Mouse (Mus musculus) frontal cortex, adult 2 months (tissue): ENCODE measurements at regions not wholly inside any gene's neighbourhood (a gene's known extent, or its start where the extent isn't known, plus 50 kb on each side); places are given as distances from the start of the nearest gene placed in this dataset.

Source experiments
- DNase-seq, 2 experiments: peaks; one replicate each; pipeline ENCODE4 v3.0.0; 2022; ENCODE audit warnings: low spot score in 1 of 2; ENCODE audit errors: extremely low spot score in 1 of 2

GRCm38 (mm10) chr9:27692751-27693150 is 97.8 kb upstream of the Opcml start:
- peak in 1 of 2 experiments; percentile 17 for DNase-seq

- DNase-seq, result peak in 1 of 2 experiments; percentile 17
Observed at GRCm38 (mm10) chr9:27694805-27695593, 95.6 kb upstream of the Opcml start.

DNA sequence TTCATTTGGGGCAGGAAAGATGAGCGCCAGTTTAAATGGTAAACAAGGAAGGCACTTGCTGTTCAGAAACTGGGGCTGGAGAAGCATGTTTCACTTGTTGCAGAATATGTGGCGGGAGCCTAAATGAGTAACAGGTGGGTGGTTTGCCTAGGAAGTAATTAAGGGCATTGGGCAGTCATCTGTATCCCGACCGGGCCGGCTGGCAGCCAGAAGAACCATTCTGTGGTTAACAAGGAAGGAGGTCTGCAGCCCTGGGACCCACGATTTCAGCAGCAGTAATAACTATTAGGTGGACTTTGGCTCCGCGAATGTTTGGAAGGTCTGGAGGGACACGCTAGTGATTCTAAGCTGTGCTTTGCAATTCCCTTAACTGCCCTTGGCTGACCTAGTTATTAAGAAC is 89.0 kb upstream of the Opcml start:
- no peak for DNase-seq

DNA sequence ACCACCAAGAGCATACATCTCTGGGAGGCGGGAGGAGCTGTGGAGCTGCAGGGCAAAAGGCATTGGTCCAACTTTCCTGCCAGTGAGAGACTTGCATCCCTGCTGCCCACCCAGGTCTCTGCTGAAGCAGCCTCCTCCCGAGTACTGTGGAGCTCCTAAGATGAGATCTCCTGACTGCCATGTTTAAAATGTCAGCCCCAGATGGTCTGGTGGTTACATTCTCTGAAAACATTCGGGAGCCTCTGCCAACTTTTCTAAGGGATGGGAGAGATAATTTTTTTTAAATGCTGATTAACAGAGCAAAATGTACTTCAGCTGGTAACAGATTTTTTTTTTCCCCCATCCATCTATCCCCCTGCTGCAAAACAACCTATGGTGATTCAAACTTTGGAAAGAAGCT is 88.4 kb upstream of the Opcml start:
- DNase-seq, result peak in 1 of 2 experiments; percentile 26

- DNase-seq, result no peak
Observed at GRCm38 (mm10) chr9:27704001-27704400, 86.6 kb upstream of the Opcml start.

- no peak for DNase-seq
Observed at GRCm38 (mm10) chr9:27723840-27724408, 66.7 kb upstream of the Opcml start.

DNA sequence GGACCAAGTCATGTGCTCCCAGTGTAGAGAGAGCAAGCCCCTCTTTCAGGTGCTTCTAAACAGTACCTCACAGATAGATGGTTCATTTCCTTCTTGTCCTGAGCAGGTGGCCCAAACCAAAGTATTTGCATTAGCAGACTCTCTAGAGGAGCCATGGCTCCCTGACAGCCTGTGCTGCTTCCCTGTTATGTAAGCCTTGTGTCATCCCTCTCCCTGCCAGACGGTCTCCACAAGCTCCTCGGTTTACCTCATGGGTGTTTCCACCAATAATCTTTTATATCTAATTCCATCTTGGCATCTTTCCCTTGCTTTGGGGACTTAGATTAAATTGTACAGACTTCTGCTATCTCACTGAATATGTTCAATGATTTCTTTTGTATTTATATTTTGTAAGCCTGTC is 66.0 kb upstream of the Opcml start:
- peak; percentile 28 to 63 for DNase-seq

GRCm38 (mm10) chr9:27728652-27729557 is 61.7 kb upstream of the Opcml start:
- peak; percentile 84 to 92 for DNase-seq

DNA sequence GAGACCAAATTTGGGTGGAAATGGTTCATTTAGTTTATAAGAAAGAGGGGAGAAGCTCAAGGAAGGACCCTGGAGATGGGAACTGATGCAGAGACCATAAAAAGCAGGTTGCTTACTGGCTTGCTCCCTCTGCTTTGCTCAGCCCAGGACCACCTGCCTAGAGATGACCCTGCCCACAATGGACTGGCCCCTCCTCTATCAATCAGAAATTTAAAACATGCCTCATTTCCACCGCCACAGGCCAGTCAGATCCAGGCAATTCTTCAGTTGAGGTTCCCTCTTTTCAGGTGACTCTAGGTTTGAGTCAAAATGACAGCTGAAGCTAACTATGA is 61.1 kb upstream of the Opcml start:
- DNase-seq, result no peak

GRCm38 (mm10) chr9:27739287-27739686 is 51.3 kb upstream of the Opcml start:
- peak in 1 of 2 experiments; percentile 39 for DNase-seq
